Mouse (Mus musculus) urinary bladder, postnatal 10 days (tissue): ENCODE measurements around the gene Olfr1120.
"Not testable (repeated sequence)": the region's sequence is repeated elsewhere in the genome, so short reads cannot be mapped to it uniquely, and the experiment has no call there.

Source experiments
- DNase-seq: peaks from one replicate; pipeline ENCODE4 v3.0.0; 2022; ENCODE audit warnings: low spot score

The Olfr1120 gene

GRCm38 (mm10) chr2:87354515-87354914, at the start of gene Olfr1120:
Olfr1120 (plus strand) TSS chr2:87354815.
- DNase-seq, result no peak

GRCm38 (mm10) chr2:87307281-87307680, 47.3 kb upstream of the Olfr1120 start, which contains the start of gene Olfr1118:
Olfr1118 (plus strand) TSS chr2:87307581.
- no peak for DNase-seq

- DNase-seq, result not testable (repeated sequence)
Observed at GRCm38 (mm10) chr2:87360121-87360520, 5.5 kb downstream of the Olfr1120 start.

- DNase-seq, result no peak
Observed at GRCm38 (mm10) chr2:87369595-87369994, 15.0 kb downstream of the Olfr1120 start, which contains the start of gene Olfr1121. Olfr1121 (plus strand) TSS chr2:87369895.

GRCm38 (mm10) chr2:87371726-87372125, 17.1 kb downstream of the Olfr1120 start:
- no peak for DNase-seq

- no peak for DNase-seq
Observed at GRCm38 (mm10) chr2:87383935-87384334, 29.3 kb downstream of the Olfr1120 start.

GRCm38 (mm10) chr2:87385549-87385948, 30.9 kb downstream of the Olfr1120 start, which contains the start of gene Olfr1122:
Olfr1122 (plus strand) TSS chr2:87385849.
- DNase-seq, result no peak

GRCm38 (mm10) chr2:87393605-87394004, 39.0 kb downstream of the Olfr1120 start:
- DNase-seq, result not testable (repeated sequence)

GRCm38 (mm10) chr2:87394686-87395085, 40.1 kb downstream of the Olfr1120 start:
- DNase-seq, result not testable (repeated sequence)
